Mouse (Mus musculus) lung, embryonic 14.5 days (tissue): ENCODE measurements around the gene Dlg1. TPM values are rescaled to one million over a fixed set of nuclear protein-coding genes. Genes with fewer than 3 reads are reported as not detected.
A peak's percentile ranks its signal among the peaks of the same experiment; 100 is the strongest.

ENCODE experiments used
- ATAC-seq: fragments of 200-750 bp; cut with Nextera tagmentation; 2 replicates; pipeline ENCODE4 v1.8.0; 2017; ENCODE audit warnings: mild to moderate bottlenecking, moderate TSS enrichment, moderate library complexity; ENCODE audit not compliant: insufficient read depth
- DNase-seq: peaks from one replicate; pipeline ENCODE4 v3.0.0-alpha.2; 2015
- H3K27ac ChIP-seq: fragments of 300-500 bp; sonication (generic); 2 replicates; pipeline ENCODE4 v1.5.1; 2014; ENCODE audit warnings: low read depth, mild to moderate bottlenecking, moderate library complexity
- H3K27me3 ChIP-seq: fragments of 300-500 bp; sonication (generic); 2 replicates; pipeline ENCODE4 v1.6.1; 2014; ENCODE audit warnings: low read length, control low read depth; ENCODE audit not compliant: insufficient read depth
- H3K36me3 ChIP-seq: fragments of 300-500 bp; sonication (generic); 2 replicates; pipeline ENCODE4 v1.6.1; 2014; ENCODE audit warnings: control low read depth; ENCODE audit not compliant: insufficient read depth
- H3K4me1 ChIP-seq: fragments of 300-500 bp; sonication (generic); 2 replicates; pipeline ENCODE4 v1.6.1; 2014; ENCODE audit warnings: antibody characterized with exemption, control low read depth; ENCODE audit not compliant: insufficient read depth
- H3K4me2 ChIP-seq: fragments of 300-500 bp; sonication (generic); 2 replicates; pipeline ENCODE4 v1.6.1; 2014; ENCODE audit warnings: mild to moderate bottlenecking
- H3K4me3 ChIP-seq: fragments of 300-500 bp; sonication (generic); 2 replicates; pipeline ENCODE4 v1.5.1; 2014; ENCODE audit warnings: low read depth, low read length
- H3K9ac ChIP-seq: fragments of 300-500 bp; sonication (generic); 2 replicates; pipeline ENCODE4 v1.6.1; 2014
- H3K9me3 ChIP-seq: fragments of 300-500 bp; sonication (generic); 2 replicates; pipeline ENCODE4 v1.6.1; 2016; ENCODE audit warnings: low read depth, low read length, control low read depth
- CTCF ChIP-seq: IDR thresholded peaks from 2 replicates; pipeline ENCODE4 v1.5.1; 2016; ENCODE audit warnings: antibody characterized with exemption, low read depth
- WGBS: fragments of 180-500 bp; shearing (Covaris S2); extraction: QIAGEN DNeasy Blood & Tissue Kit; methylation state at CpG from one replicate; pipeline ENCODE4 v1.1.7; 2014; 5-methylcytosine and 5-hydroxymethylcytosine counted together
- polyA plus RNA-seq: library from polyadenylated mRNA; unstranded; fragments of >200 nt; fragmentation: Nextera tagmentation; extraction: Ambion mirVana; gene quantifications from 2 replicates; pipeline ENCODE4 v1.2.1, GENCODE M21; 2014

Gene Dlg1
- polyA plus RNA-seq, 1 experiment from 2014 or later: 31.9 TPM

GRCm38 (mm10) chr16:31737081-31737480 lies 73.8 kb downstream of the Dlg1 start:
- no peak for DNase-seq
- 70% methylated on average over 4 of the region's 4 CpGs for WGBS
- Histone ChIP-seq H3K9ac (no peak overlapping the region), H3K9me3 (no peaks in the 10 kb centered on the region), H3K4me2 (no peak overlapping the region), H3K4me1 (no peaks in the 10 kb centered on the region), H3K27ac (no peak overlapping the region), H3K36me3 (no peaks in the 10 kb centered on the region), H3K4me3 (no peak overlapping the region), H3K27me3 (no peaks in the 10 kb centered on the region)
- no peak for ATAC-seq
- no peak for TF ChIP-seq CTCF

DNA sequence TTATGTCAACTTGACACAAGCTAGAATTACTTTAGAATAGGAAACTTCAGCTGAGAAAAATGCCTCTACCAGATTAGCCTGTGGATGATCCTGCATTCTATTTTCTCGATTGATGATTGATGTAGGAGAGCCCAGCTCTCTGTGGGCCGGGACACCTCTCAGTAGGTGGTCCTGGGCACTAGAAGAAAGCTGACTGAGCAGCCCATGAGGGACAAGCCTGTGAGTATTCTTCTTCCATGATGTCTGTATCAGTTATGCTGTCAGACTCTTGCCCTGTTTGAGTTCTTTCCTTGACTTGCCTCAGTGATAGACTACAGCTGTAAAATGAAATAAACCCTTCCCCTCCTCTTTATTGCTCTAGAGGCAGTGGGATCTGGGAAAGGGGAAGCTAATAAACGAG lies 74.5 kb downstream of the Dlg1 start:
- TF ChIP-seq CTCF: no peak
- Histone ChIP-seq H3K27me3 (no peaks in the 10 kb centered on the region), H3K4me2 (no peak overlapping the region), H3K9ac (no peak overlapping the region), H3K36me3 (no peaks in the 10 kb centered on the region), H3K4me3 (no peak overlapping the region), H3K9me3 (no peaks in the 10 kb centered on the region), H3K27ac (no peak overlapping the region), H3K4me1 (no peaks in the 10 kb centered on the region)
- DNase-seq: no peak
- ATAC-seq: no peak; the same call in 1 of the 2 replicates
- WGBS: 29% methylated on average over 3 of the region's 3 CpGs

DNA sequence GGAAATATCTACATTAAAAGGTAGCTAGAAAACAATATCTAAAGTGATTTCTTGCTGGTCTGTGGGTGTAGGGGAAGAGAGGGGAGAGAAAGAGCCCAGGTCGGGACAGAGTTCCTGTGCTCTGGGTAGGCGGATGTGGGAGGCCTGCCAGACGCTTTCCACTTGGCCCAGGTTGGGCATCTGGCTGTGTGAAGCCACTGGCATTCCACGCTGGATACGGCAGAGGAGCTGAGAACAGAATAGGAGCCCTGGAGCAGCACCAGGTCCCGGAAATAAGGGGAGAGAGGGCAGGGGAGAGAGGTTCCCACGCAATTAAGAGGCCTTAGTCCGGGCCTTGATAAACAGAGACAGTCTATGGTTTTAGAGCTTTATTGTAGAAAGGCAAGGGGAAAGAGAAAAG lies 77.0 kb downstream of the Dlg1 start:
- Histone ChIP-seq H3K27me3 (no peaks in the 10 kb centered on the region), H3K4me1 (no peaks in the 10 kb centered on the region), H3K4me3 (no peak overlapping the region), H3K9ac (no peak overlapping the region), H3K9me3 (peaks cover 5% of the 10 kb centered on the region; the same call in 1 of the 2 replicates), H3K36me3 (peaks cover 10% of the 10 kb centered on the region; the same call in 1 of the 2 replicates), H3K27ac (no peak overlapping the region; the same call in 1 of the 2 replicates), H3K4me2 (no peak overlapping the region)
- DNase-seq (peak; percentile 7), ATAC-seq (no peak)
- 69% methylated on average over 8 of the region's 8 CpGs for WGBS
- no peak for TF ChIP-seq CTCF

GRCm38 (mm10) chr16:31740704-31741103 lies 77.5 kb downstream of the Dlg1 start:
- H3K27me3 ChIP-seq: no peaks in the 10 kb centered on the region
- no peak overlapping the region for H3K4me3 ChIP-seq
- no peak for ATAC-seq
- TF ChIP-seq CTCF: no peak
- H3K27ac ChIP-seq: no peak overlapping the region
- WGBS: 64% methylated on average over 5 of the region's 5 CpGs
- H3K36me3 ChIP-seq: peaks cover 12% of the 10 kb centered on the region; the same call in 1 of the 2 replicates
- DNase-seq: no peak
- H3K9ac ChIP-seq: no peak overlapping the region
- no peaks in the 10 kb centered on the region for H3K4me1 ChIP-seq
- peaks cover 5% of the 10 kb centered on the region; the same call in 1 of the 2 replicates for H3K9me3 ChIP-seq
- no peak overlapping the region for H3K4me2 ChIP-seq

GRCm38 (mm10) chr16:31750526-31750925 lies 87.3 kb downstream of the Dlg1 start:
- peak; percentile 79 for DNase-seq

GRCm38 (mm10) chr16:31754172-31755025 lies 91.2 kb downstream of the Dlg1 start:
- H3K27me3 ChIP-seq: no peaks in the 10 kb centered on the region
- H3K9me3 ChIP-seq: no peaks in the 10 kb centered on the region
- 0 out of 2 replicates have a peak, but pooled peaks cover 5% of the 10 kb centered on the region for H3K36me3 ChIP-seq
- 0 out of 2 replicates have a peak, but pooled peaks cover 3% of the 10 kb centered on the region for H3K4me1 ChIP-seq
- H3K27ac ChIP-seq: no peak overlapping the region
- ATAC-seq (no peak), DNase-seq (no peak)
- no peak overlapping the region for H3K9ac ChIP-seq
- H3K4me2 ChIP-seq: no peak overlapping the region
- 64% methylated on average over 19 of the region's 19 CpGs for WGBS
- TF ChIP-seq CTCF: no peak
- no peak overlapping the region for H3K4me3 ChIP-seq

More at GRCm38 (mm10) chr16:31750526-31750925, 87.3 kb downstream of the Dlg1 start:
- H3K36me3 ChIP-seq: 0 out of 2 replicates have a peak, but pooled peaks cover 5% of the 10 kb centered on the region
- H3K4me1 ChIP-seq: no peaks in the 10 kb centered on the region
- WGBS: 92% methylated on average over 1 of the region's 1 CpGs
- no peaks in the 10 kb centered on the region for H3K27me3 ChIP-seq
- H3K4me3 ChIP-seq: no peak overlapping the region
- H3K4me2 ChIP-seq: no peak overlapping the region
- H3K27ac ChIP-seq: no peak overlapping the region
- peak; percentile 69 for TF ChIP-seq CTCF
- ATAC-seq: no peak
- H3K9ac ChIP-seq: no peak overlapping the region
- H3K9me3 ChIP-seq: no peaks in the 10 kb centered on the region

- TF ChIP-seq CTCF: no peak
- H3K4me3 ChIP-seq: no peak overlapping the region
- no peaks in the 10 kb centered on the region for H3K9me3 ChIP-seq
- H3K36me3 ChIP-seq: 0 out of 2 replicates have a peak, but pooled peaks cover 5% of the 10 kb centered on the region
- H3K4me1 ChIP-seq: 0 out of 2 replicates have a peak, but pooled peaks cover 3% of the 10 kb centered on the region
- H3K9ac ChIP-seq: no peak overlapping the region
- 85% methylated on average over 1 of the region's 1 CpGs for WGBS
- DNase-seq (no peak), ATAC-seq (no peak)
- no peaks in the 10 kb centered on the region for H3K27me3 ChIP-seq
- H3K27ac ChIP-seq: no peak overlapping the region
- H3K4me2 ChIP-seq: no peak overlapping the region
These were observed 91.8 kb downstream of the Dlg1 start for GRCm38 (mm10) chr16:31755053-31755452.
